Mouse (Mus musculus) hindbrain, embryonic 13.5 days (tissue): ENCODE data around the gene H1foo. TPM values are rescaled to one million over a fixed set of nuclear protein-coding genes. Genes with fewer than 3 reads are reported as not detected.

Experiments used
- polyA plus RNA-seq: library from polyadenylated mRNA; unstranded; fragments of >200 nt; fragmentation: Nextera tagmentation; extraction: Ambion mirVana; gene quantifications from 2 replicates; pipeline ENCODE4 v1.2.1, GENCODE M21; 2015

Gene H1foo
- polyA plus RNA-seq, 1 experiment from 2014 or later = not detected

Other genes starting within 250 kb of the H1foo start
- gene Tmem40, start 182.5 kb upstream of the H1foo start, polyA plus RNA-seq = 1.6 and 1.7 TPM in 2 replicates
- 14.8 and 15.0 TPM in 2 replicates for gene Cand2, start 170.4 kb upstream of the H1foo start, polyA plus RNA-seq
- gene Rpl32, start 136.2 kb upstream of the H1foo start, polyA plus RNA-seq = 1,291 and 1,358 TPM in 2 replicates
- gene Efcab12, start 106.5 kb upstream of the H1foo start, polyA plus RNA-seq = 3.0 and 3.4 TPM in 2 replicates
- gene Mbd4, start 91.6 kb upstream of the H1foo start, polyA plus RNA-seq = 10.7 and 13.3 TPM in 2 replicates
- 25.3 and 27.7 TPM in 2 replicates for gene Ift122, start 91.5 kb upstream of the H1foo start, polyA plus RNA-seq
- gene Rho, start 13.2 kb upstream of the H1foo start, polyA plus RNA-seq = 0.21 and 0.58 TPM in 2 replicates
- gene Plxnd1, start 50.1 kb downstream of the H1foo start, polyA plus RNA-seq = 9.1 and 11.3 TPM in 2 replicates
- 34.4 and 35.0 TPM in 2 replicates for gene Tmcc1, start 248.5 kb downstream of the H1foo start, polyA plus RNA-seq